Mouse (Mus musculus) midbrain, postnatal 0 days (tissue): Measurements from ENCODE around the gene Nprl3. TPM values are rescaled to one million over a fixed set of nuclear protein-coding genes. Genes with fewer than 3 reads are reported as not detected.

Experiments used
- ATAC-seq: fragments of 200-750 bp; cut with Nextera tagmentation; 2 replicates; pipeline ENCODE4 v1.8.0; 2017; ENCODE audit warnings: moderate number of reproducible peaks, mild to moderate bottlenecking, moderate TSS enrichment, moderate library complexity; ENCODE audit not compliant: low FRiP score
- DNase-seq: peaks from one replicate; pipeline ENCODE4 v3.0.0-alpha.2; 2015; ENCODE audit warnings: low spot score
- H3K27ac ChIP-seq: fragments of 300-500 bp; sonication (generic); 2 replicates; pipeline ENCODE4 v1.5.1; 2014; ENCODE audit warnings: low read depth, mild to moderate bottlenecking, low read length, mixed read lengths
- H3K27me3 ChIP-seq: fragments of 300-500 bp; sonication (generic); 2 replicates; pipeline ENCODE4 v1.6.1; 2014; ENCODE audit warnings: low read length, control low read depth, mixed read lengths; ENCODE audit not compliant: insufficient read depth
- H3K36me3 ChIP-seq: fragments of 300-500 bp; sonication (generic); 2 replicates; pipeline ENCODE4 v1.6.1; 2014; ENCODE audit warnings: low read length, control low read depth, mixed read lengths; ENCODE audit not compliant: insufficient read depth
- H3K4me1 ChIP-seq: fragments of 300-500 bp; sonication (generic); 2 replicates; pipeline ENCODE4 v1.6.1; 2014; ENCODE audit warnings: mild to moderate bottlenecking, control low read depth, antibody characterized with exemption, low read length, mixed read lengths; ENCODE audit not compliant: insufficient read depth
- H3K4me2 ChIP-seq: fragments of 300-500 bp; sonication (generic); 2 replicates; pipeline ENCODE4 v1.6.1; 2014; ENCODE audit warnings: low read depth, mild to moderate bottlenecking, low read length, mixed read lengths; ENCODE audit not compliant: poor library complexity, severe bottlenecking
- H3K4me3 ChIP-seq: fragments of 300-500 bp; sonication (generic); 2 replicates; pipeline ENCODE4 v1.5.1; 2014; ENCODE audit warnings: low read depth, mild to moderate bottlenecking, low read length, moderate library complexity
- H3K9ac ChIP-seq: fragments of 300-500 bp; sonication (generic); replicated peaks from 2 replicates; pipeline ENCODE4 v1.6.1; 2014; ENCODE audit warnings: mild to moderate bottlenecking, low read length, moderate library complexity, mixed read lengths; ENCODE audit not compliant: poor library complexity, severe bottlenecking
- H3K9me3 ChIP-seq: fragments of 300-500 bp; sonication (generic); 2 replicates; pipeline ENCODE4 v1.6.1; 2016; ENCODE audit warnings: low read length, control low read depth
- CTCF ChIP-seq: IDR thresholded peaks from 2 replicates; pipeline ENCODE4 v1.5.1; 2016; ENCODE audit warnings: antibody characterized with exemption, mild to moderate bottlenecking
- WGBS: fragments of 180-500 bp; shearing (Covaris S2); extraction: QIAGEN DNeasy Blood & Tissue Kit; methylation state at CpG from one replicate; pipeline ENCODE4 v1.1.7; 2014; 5-methylcytosine and 5-hydroxymethylcytosine counted together
- polyA plus RNA-seq: library from polyadenylated mRNA; unstranded; fragments of >200 nt; fragmentation: Nextera tagmentation; extraction: Ambion mirVana; gene quantifications from 2 replicates; pipeline ENCODE4 v1.2.1, GENCODE M21; 2015
- total RNA-seq: library from RNA; depleted of rRNA; stranded (reverse); fragments of >200 nt; gene quantifications from 2 replicates; pipeline ENCODE4 v1.2.3, GENCODE M21; 2014

Gene Nprl3
- total and polyA plus RNA-seq, 2 experiments from 2014 or later: 36.0 to 38.6 TPM

DNA sequence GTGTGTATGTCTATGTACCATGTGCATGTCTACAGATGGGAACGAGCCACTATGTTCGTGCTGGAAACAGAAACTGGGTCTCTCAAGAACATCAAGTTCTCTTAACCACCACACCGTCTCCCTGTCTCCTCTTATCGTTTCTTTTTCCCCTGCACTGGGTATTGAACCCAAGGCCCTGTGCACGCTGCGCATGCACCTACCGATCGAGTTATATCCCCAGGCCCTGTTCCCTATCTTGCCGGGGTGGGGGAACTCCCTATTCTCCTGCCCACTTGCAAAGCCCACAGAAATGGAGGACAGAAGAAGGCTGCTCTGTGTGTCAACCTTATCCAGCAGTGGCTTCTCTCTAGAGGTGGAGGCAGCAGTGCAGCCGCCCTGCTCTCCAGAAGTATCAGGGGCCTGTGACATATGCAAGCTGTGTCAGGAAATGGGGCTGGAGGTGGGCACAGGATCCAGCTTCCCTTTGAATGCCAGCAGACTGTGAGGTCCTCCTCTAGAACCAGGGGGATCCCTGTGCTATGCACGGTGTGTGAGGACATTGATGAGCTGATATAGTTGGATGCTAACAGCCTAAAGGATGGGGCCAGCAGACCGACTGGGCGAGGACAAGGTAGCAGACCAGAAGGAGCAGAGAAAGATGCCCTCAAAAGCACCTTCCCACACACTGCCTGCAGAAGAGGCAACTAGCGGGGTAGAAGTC, 69.1 kb downstream of the Nprl3 start:
- Histone ChIP-seq H3K9ac (no peak overlapping the region), H3K36me3 (no peaks in the 10 kb centered on the region), H3K4me3 (no peak overlapping the region), H3K27ac (no peak overlapping the region), H3K9me3 (no peaks in the 10 kb centered on the region), H3K4me2 (no peak overlapping the region), H3K27me3 (no peaks in the 10 kb centered on the region), H3K4me1 (no peaks in the 10 kb centered on the region)
- DNase-seq (no peak), ATAC-seq (no peak)
- TF ChIP-seq CTCF: no peak
- WGBS: 76% methylated on average over 13 of the region's 14 CpGs

DNA sequence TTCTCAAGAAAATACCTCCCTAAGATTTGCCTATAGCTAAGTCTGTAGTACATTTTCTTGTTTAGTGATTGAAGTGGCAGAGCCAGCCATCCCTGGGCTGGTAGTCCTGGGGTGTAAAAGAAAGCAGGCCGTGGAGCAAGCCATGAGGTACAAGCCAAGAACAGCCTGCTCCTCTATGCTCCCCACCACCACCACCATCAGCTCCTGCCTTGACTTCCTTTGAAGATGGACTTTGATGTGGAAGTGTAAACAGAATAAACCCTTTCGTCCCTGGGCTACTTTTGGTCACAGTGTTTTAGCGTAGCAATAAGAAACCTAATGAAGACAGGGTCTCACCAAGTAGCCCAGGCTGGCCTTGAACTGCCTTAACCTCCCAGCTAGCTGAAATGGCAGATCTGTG, 69.7 kb downstream of the Nprl3 start:
- no peak for TF ChIP-seq CTCF
- H3K9me3 ChIP-seq: no peaks in the 10 kb centered on the region
- H3K36me3 ChIP-seq: no peaks in the 10 kb centered on the region
- H3K4me2 ChIP-seq: no peak overlapping the region
- no peaks in the 10 kb centered on the region for H3K27me3 ChIP-seq
- DNase-seq (no peak), ATAC-seq (no peak)
- no peaks in the 10 kb centered on the region for H3K4me1 ChIP-seq
- no peak overlapping the region for H3K27ac ChIP-seq
- 50% methylated on average over 3 of the region's 3 CpGs for WGBS
- H3K4me3 ChIP-seq: no peak overlapping the region
- no peak overlapping the region for H3K9ac ChIP-seq

GRCm38 (mm10) chr11:32196727-32197126, 70.8 kb downstream of the Nprl3 start:
- H3K9me3 ChIP-seq: no peaks in the 10 kb centered on the region
- H3K4me1 ChIP-seq: no peaks in the 10 kb centered on the region
- H3K4me3 ChIP-seq: no peak overlapping the region
- H3K27me3 ChIP-seq: no peaks in the 10 kb centered on the region
- H3K4me2 ChIP-seq: no peak overlapping the region
- DNase-seq (no peak), ATAC-seq (no peak)
- no peaks in the 10 kb centered on the region for H3K36me3 ChIP-seq
- no peak for TF ChIP-seq CTCF
- 81% methylated on average over 6 of the region's 6 CpGs for WGBS
- no peak overlapping the region for H3K9ac ChIP-seq
- H3K27ac ChIP-seq: no peak overlapping the region

DNA sequence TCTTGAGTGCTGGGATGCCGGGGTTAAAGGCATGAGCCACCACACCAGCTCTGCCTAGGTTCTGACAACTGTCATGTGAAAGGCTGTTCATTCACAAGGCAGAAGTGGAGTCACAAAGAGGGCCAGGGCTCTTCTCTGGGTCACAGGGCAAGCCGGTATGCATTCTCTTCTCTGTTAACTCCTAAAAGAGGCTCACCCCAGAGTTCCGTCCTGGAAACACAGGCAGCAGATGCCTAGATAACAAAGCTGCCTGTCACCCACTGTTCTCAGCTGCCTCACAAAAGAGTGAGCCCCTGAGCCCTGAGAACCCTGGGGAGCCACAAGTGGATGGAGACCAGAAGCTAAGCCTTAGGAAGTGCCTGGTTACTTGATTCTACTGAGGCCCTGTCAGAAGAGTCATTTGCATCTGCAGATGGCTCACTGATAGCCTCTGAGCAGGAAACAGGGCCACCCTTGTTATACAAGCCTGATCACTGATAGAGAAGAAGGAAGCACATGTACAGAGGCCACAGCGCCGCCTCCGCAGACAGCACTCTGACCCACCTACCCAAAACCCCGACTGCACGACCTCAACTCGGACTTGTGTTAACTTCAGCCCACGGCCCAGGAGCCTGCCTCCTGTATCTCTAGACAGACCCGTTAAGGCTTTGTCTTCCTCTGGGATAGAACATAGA, 71.5 kb downstream of the Nprl3 start:
- H3K4me3 ChIP-seq: no peak overlapping the region
- H3K9me3 ChIP-seq: no peaks in the 10 kb centered on the region
- no peak for TF ChIP-seq CTCF
- DNase-seq: no peak
- ATAC-seq: no peak
- H3K27me3 ChIP-seq: no peaks in the 10 kb centered on the region
- no peak overlapping the region for H3K27ac ChIP-seq
- H3K4me1 ChIP-seq: no peaks in the 10 kb centered on the region
- H3K36me3 ChIP-seq: no peaks in the 10 kb centered on the region
- no peak overlapping the region for H3K4me2 ChIP-seq
- no peak overlapping the region for H3K9ac ChIP-seq
- 30% methylated on average over 11 of the region's 11 CpGs for WGBS

- 84% methylated on average over 5 of the region's 5 CpGs for WGBS
- H3K27ac ChIP-seq: no peak overlapping the region
- ATAC-seq (no peak), DNase-seq (no peak)
- H3K36me3 ChIP-seq: no peaks in the 10 kb centered on the region
- H3K9ac ChIP-seq: no peak overlapping the region
- H3K4me1 ChIP-seq: no peaks in the 10 kb centered on the region
- no peak overlapping the region for H3K4me2 ChIP-seq
- no peaks in the 10 kb centered on the region for H3K9me3 ChIP-seq
- no peak for TF ChIP-seq CTCF
- H3K4me3 ChIP-seq: no peak overlapping the region
- no peaks in the 10 kb centered on the region for H3K27me3 ChIP-seq
Measured at GRCm38 (mm10) chr11:32194626-32195025, 72.9 kb downstream of the Nprl3 start.

- no peak overlapping the region for H3K4me3 ChIP-seq
- no peaks in the 10 kb centered on the region for H3K4me1 ChIP-seq
- 86% methylated on average over 10 of the region's 10 CpGs for WGBS
- H3K36me3 ChIP-seq: no peaks in the 10 kb centered on the region
- no peaks in the 10 kb centered on the region for H3K9me3 ChIP-seq
- H3K27me3 ChIP-seq: no peaks in the 10 kb centered on the region
- no peak for TF ChIP-seq CTCF
- H3K9ac ChIP-seq: no peak overlapping the region
- H3K4me2 ChIP-seq: no peak overlapping the region
- DNase-seq: no peak
- no peak for ATAC-seq
- H3K27ac ChIP-seq: no peak overlapping the region
Measured at GRCm38 (mm10) chr11:32194086-32194485, 73.4 kb downstream of the Nprl3 start.
